Mouse (Mus musculus): ENCODE data around the gene Unc5c.

Gene Unc5c

DNA sequence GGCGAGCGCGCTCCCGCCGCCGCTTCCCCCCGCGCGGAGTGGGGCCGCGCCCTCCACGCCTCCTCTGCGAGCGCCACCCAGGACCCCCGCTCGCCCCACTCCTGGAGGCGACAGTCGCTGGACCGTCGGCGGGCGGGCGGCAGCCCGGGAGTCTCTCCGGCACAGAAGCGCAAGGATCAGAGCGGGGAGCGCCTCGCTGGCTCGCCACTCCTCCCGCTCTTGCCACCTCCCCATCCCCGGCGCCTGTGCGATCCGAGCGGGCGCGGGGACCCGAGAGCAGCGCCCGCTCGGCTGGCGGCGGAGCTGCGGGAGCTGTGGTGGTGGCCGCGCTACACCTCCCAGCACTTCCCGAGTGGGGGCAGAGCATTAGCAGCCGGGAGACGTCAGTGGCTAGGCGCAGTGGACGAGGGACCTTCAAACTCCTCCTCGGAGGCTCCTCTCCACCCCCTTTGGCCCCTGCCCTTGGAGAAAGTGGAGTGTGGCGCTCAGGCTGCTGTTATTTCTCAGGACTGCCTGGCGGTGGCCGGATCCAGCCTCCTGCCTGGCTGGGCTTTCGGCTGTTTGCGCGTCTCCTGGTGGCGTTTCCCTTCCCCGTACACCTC, at the start of gene Unc5c:
Unc5c (plus strand) TSS at position 113 of the 602 bp plus-strand sequence.
- no peak for DNase-seq (ENCODE audit: low spot score in 2 of 2)

GRCm38 (mm10) chr3:141457475-141457874, 7.5 kb upstream of the Unc5c start:
- DNase-seq (ENCODE audit: low spot score in 2 of 2), result no peak

- DNase-seq (ENCODE audit: low spot score in 2 of 2), result no peak
Observed at GRCm38 (mm10) chr3:141462482-141462881, 2.5 kb upstream of the Unc5c start.

DNA sequence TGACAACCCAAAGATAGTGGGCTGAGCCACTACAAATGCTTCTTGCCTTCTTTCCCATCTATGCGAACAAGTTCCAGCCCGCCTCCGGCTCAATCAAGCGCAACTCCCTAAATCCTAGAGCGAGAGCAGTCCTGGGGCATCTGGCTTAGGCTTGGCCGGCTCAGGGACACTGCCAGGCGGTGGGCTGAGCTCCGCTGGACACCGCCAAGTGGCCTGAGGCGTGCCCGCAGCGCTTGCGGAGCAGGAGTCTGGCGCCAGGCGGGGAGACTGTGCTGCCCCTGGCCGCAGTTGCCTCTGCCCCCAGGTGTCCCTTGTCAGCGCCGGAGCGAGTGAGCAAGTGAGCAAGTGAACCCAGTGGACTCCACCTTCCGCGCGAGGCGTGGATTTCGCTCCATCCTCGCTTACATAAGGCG, 319 bp upstream of the Unc5c start:
- DNase-seq (ENCODE audit: low spot score in 2 of 2), result no peak

DNA sequence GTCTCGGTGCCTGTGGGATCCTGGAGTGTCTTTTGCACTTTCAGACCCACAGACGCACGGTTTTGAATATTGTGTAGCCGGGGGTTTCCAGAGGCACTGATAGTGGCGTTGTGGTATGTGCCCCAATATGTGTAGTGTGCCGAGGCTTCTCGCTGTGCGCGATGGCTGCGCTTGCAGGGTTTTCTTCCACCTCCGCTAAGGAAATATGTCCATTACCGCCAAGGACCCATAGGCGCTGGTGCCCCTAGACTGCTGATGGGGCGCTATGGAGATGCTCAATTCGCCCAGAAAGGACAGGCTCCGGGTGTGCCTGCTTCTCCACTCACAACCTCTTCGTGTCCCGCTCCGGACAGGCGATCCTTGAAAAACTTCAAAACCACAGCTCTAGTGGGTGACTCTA, 1.0 kb downstream of the Unc5c start:
- no peak for DNase-seq (ENCODE audit: low spot score in 2 of 2)

GRCm38 (mm10) chr3:141466727-141467335, 1.8 kb downstream of the Unc5c start:
- DNase-seq (ENCODE audit: low spot score in 2 of 2), result no peak

DNA sequence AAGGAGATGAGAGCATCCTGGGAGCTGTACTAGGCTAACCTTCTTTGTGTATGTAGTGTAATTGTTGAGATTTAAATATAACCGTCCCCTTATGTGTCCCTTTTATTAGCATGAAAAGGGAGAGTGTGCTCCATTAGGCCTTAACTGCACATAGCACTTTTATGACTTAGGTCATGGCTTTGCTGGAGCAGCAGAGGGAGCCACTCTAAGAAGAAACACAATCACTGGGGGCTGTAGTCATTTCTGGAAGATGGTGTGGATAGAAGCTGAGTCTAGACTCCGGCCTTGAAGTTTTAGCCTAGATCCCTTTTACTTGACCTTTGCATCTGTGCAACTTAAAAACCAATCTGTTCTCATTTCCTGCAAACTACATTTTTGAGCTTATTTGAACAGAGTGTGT, 4.3 kb downstream of the Unc5c start:
- no peak for DNase-seq (ENCODE audit: low spot score in 2 of 2)

DNA sequence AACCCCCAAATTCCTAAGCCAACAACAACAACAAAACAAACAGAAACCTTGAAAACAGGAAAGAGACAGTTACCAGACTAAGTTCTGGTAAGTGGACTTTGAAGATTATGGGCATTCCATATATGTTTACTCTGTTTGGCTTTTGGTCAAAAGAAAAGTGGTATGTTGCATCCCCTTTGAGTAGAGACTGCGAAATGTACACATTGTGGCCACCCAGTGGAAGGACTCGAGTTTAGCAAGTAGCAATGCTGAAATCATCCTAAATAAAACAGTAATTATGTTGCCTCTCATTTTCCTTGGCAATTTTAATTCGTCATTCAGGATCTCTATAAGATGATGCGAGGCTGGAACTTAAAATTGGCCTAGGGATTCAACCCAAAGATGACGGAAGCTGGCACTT, 8.2 kb downstream of the Unc5c start:
- no peak for DNase-seq (ENCODE audit: low spot score in 2 of 2)

- no peak for DNase-seq (ENCODE audit: low spot score in 2 of 2)
Observed at GRCm38 (mm10) chr3:141475389-141475788, 10.4 kb downstream of the Unc5c start.

DNA sequence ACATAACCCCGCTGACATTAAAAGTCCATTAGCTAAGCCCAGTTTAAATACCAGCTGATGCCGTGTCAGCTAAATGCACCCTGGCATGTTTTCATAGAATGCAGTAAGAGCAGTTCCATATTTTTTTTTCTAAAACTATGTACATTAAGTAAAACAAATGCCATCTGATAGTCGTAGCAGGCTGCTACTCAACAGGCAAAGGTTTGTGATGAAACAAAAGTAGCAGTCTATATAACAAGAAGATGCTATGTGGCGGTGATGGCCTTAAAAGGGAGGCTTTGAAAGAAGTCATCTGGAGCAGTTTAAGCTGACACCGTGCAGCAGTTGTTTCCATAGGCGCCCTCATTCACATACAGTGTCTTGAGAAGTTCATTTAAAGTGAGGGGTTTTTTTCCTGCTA, 10.9 kb downstream of the Unc5c start:
- DNase-seq (ENCODE audit: low spot score in 2 of 2), result no peak

GRCm38 (mm10) chr3:141476670-141477069, 11.7 kb downstream of the Unc5c start:
- DNase-seq (ENCODE audit: low spot score in 2 of 2), result no peak

DNA sequence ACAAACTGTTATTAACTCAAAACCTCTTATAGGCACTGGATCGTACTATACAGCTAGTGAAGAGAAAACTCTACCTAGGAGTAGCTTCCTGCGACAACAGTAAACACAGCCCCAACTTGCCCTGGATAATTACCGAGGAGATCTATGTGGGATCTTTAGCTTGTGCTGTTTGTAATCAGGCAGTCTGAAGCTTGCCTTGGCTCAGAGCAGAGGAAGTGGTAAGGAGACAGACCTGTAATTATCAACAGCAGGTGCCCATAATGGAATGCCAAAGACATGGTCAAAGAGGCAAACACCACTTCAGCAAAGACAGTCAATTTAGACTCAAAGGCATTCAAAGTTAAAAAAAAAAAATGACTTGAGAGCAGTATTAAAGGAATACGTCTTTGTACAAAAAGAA, 17.4 kb downstream of the Unc5c start:
- no peak for DNase-seq (ENCODE audit: low spot score in 2 of 2)

DNA sequence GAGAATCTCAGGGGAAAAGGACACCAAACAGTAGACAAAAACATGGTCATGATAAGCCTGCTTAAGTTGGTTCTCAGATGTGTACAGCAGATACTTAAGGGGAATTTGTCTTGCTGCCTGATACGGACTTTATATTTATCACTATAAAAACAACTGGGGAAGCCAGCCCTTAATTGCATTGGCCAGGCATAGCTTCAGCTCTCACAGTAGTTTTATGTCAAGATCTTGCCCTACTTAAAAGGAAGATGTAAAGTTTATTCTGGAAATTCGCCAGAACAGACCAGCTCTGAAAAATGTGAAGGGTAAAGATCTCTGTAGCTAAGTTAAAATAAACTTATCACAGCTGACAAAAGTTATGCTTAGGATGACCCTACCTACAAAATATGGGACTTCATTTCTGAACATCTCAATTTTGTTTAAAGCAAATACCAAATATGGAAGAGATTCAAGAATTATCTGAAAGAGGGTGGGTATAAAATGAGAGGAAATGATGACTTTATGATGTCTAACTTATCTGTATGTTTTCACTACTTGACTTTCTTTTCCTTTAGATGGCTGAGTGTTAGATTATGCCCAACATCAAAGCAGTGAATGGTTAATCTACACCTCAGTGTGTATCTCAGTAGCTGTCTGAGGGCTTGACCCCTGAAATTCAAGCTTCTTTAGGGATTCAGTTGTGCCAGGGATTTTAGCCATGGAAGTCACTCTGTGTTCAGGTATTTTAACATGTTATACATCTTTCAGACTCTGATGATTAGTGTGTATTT, 18.8 kb downstream of the Unc5c start:
- DNase-seq (ENCODE audit: low spot score in 2 of 2), result no peak

- DNase-seq (ENCODE audit: low spot score in 2 of 2), result no peak
Observed at GRCm38 (mm10) chr3:141485218-141485617, 20.2 kb downstream of the Unc5c start.

GRCm38 (mm10) chr3:141490647-141491046, 25.6 kb downstream of the Unc5c start:
- no peak for DNase-seq (ENCODE audit: low spot score in 2 of 2)

- no peak for DNase-seq (ENCODE audit: low spot score in 2 of 2)
Observed at GRCm38 (mm10) chr3:141491272-141491950, 26.4 kb downstream of the Unc5c start.

GRCm38 (mm10) chr3:141491951-141492310, 26.9 kb downstream of the Unc5c start:
- DNase-seq (ENCODE audit: low spot score in 2 of 2), result no peak

GRCm38 (mm10) chr3:141493000-141493399, 28.0 kb downstream of the Unc5c start:
- no peak for DNase-seq (ENCODE audit: low spot score in 2 of 2)

DNA sequence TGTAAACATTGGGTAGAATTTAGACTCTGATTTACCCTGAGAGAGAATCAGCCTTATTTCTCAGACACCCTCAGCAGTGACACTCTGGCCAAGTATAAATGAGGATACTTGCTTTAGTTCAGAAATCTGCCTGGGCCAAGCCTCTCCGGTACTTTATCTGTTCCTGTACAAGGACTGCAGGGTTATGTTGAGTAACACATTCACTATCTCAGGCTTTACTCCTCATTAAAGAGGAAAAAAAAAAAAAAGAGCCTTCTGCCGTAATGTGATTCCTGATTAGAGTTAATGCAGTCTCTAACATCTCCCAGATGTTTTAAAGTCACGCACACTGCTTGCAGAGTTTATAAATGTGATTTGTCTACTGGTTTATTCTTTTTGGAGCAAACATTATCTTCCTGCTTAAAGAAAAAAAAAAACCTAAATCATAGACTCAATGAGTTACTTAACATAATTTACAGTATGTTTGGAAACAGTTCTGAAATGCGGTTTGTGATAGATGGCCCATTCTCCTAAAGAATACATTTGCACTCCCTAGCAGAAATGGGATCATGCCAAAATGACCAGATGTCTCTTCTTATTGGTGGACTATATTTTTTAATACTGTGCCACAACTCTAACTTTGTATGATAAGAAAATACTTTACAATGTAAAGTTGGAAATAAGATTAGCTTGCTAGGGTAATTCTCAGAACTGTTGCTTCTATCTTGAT, 33.5 kb downstream of the Unc5c start:
- DNase-seq (ENCODE audit: low spot score in 2 of 2), result no peak

GRCm38 (mm10) chr3:141501845-141502505, 37.0 kb downstream of the Unc5c start:
- DNase-seq (ENCODE audit: low spot score in 2 of 2), result no peak

GRCm38 (mm10) chr3:141503331-141503730, 38.3 kb downstream of the Unc5c start:
- no peak for DNase-seq (ENCODE audit: low spot score in 2 of 2)
